Mouse (Mus musculus): ENCODE measurements around the gene Gm9837. TPM values are rescaled to one million over a fixed set of nuclear protein-coding genes. Genes with fewer than 3 reads are reported as not detected.

Gm9837 gene
- polyA plus RNA-seq, 1 experiment from 2014 or later: not detected

GRCm38 (mm10) chr11:53466231-53466971 is 3.9 kb downstream of the Gm9837 start:
- 8% methylated on average over 40 of the region's 40 CpGs for WGBS (ENCODE audit: insufficient replicate concordance)
- H3K36me3 ChIP-seq: no peaks in the 10 kb centered on the region

GRCm38 (mm10) chr11:53463551-53464424 is 6.5 kb downstream of the Gm9837 start:
- H3K9me3 ChIP-seq (replicated peaks): no peaks in the 10 kb centered on the region
- WGBS (ENCODE audit: insufficient replicate concordance): 6% methylated on average over 55 of the region's 55 CpGs
- H3K27ac ChIP-seq: no peak overlapping the region
- no peak for ATAC-seq
- no peaks in the 10 kb centered on the region for H3K36me3 ChIP-seq
- H3K27me3 ChIP-seq (replicated peaks): peaks cover 96% of the 10 kb centered on the region
- peaks cover 42% of the 10 kb centered on the region for H3K4me1 ChIP-seq
- peak overlapping the region; percentile 72 for H3K4me2 ChIP-seq
- peak overlapping the region; percentile 48 for H3K4me3 ChIP-seq
- peak overlapping the region; percentile 45; the same call in 1 of the 2 replicates for H3K9ac ChIP-seq

More at GRCm38 (mm10) chr11:53466231-53466971, 3.9 kb downstream of the Gm9837 start:
- no peaks in the 10 kb centered on the region for H3K9me3 ChIP-seq (replicated peaks)
- H3K27ac ChIP-seq: no peak overlapping the region
- H3K4me1 ChIP-seq: peaks cover 44% of the 10 kb centered on the region
- H3K4me3 ChIP-seq: peak overlapping the region; percentile 19; the same call in 1 of the 2 replicates
- peak; percentile 21; the same call in 1 of the 2 replicates for ATAC-seq
- no peak overlapping the region for H3K9ac ChIP-seq
- peaks cover 99% of the 10 kb centered on the region for H3K27me3 ChIP-seq (replicated peaks)
- H3K4me2 ChIP-seq: peak overlapping the region; percentile 60

- ATAC-seq: peak; percentile 45; the same call in 1 of the 2 replicates
- H3K9me3 ChIP-seq (replicated peaks): no peaks in the 10 kb centered on the region
- H3K27me3 ChIP-seq (replicated peaks): peaks cover 96% of the 10 kb centered on the region
Measured at GRCm38 (mm10) chr11:53461727-53462126, 8.6 kb downstream of the Gm9837 start.

GRCm38 (mm10) chr11:53460192-53460591 is 10.1 kb downstream of the Gm9837 start:
- Histone ChIP-seq H3K4me3 (no peak overlapping the region), H3K27me3 (replicated peaks) (peaks cover 96% of the 10 kb centered on the region), H3K9ac (no peak overlapping the region), H3K36me3 (no peaks in the 10 kb centered on the region), H3K27ac (no peak overlapping the region), H3K4me1 (peaks cover 45% of the 10 kb centered on the region), H3K4me2 (no peak overlapping the region), H3K9me3 (replicated peaks) (no peaks in the 10 kb centered on the region)
- 66% methylated on average over 3 of the region's 3 CpGs for WGBS (ENCODE audit: insufficient replicate concordance)
- ATAC-seq: no peak

More at GRCm38 (mm10) chr11:53461727-53462126, 8.6 kb downstream of the Gm9837 start:
- Histone ChIP-seq H3K9ac (no peak overlapping the region), H3K36me3 (no peaks in the 10 kb centered on the region), H3K27ac (no peak overlapping the region), H3K4me3 (no peak overlapping the region), H3K4me1 (peaks cover 47% of the 10 kb centered on the region), H3K4me2 (no peak overlapping the region)
- WGBS (ENCODE audit: insufficient replicate concordance): 17% methylated on average over 5 of the region's 5 CpGs

- Histone ChIP-seq H3K4me1 (peaks cover 45% of the 10 kb centered on the region), H3K27ac (no peak overlapping the region), H3K36me3 (no peaks in the 10 kb centered on the region), H3K4me3 (no peak overlapping the region), H3K9ac (no peak overlapping the region), H3K9me3 (replicated peaks) (no peaks in the 10 kb centered on the region), H3K27me3 (replicated peaks) (peaks cover 94% of the 10 kb centered on the region), H3K4me2 (no peak overlapping the region)
- WGBS (ENCODE audit: insufficient replicate concordance): 50% methylated on average over 3 of the region's 3 CpGs
- ATAC-seq: no peak
Measured at GRCm38 (mm10) chr11:53458996-53459395, 11.3 kb downstream of the Gm9837 start.

GRCm38 (mm10) chr11:53457372-53457954 is 12.8 kb downstream of the Gm9837 start:
- Histone ChIP-seq H3K27ac (peak overlapping the region; percentile 38; the same call in 1 of the 2 replicates), H3K36me3 (no peaks in the 10 kb centered on the region), H3K27me3 (replicated peaks) (peaks cover 84% of the 10 kb centered on the region), H3K4me1 (peaks cover 30% of the 10 kb centered on the region), H3K9me3 (replicated peaks) (no peaks in the 10 kb centered on the region), H3K4me2 (peak overlapping the region; percentile 78), H3K9ac (peak overlapping the region; percentile 55), H3K4me3 (peak overlapping the region; percentile 58)
- peak; percentile 45 for ATAC-seq
- 5% methylated on average over 29 of the region's 29 CpGs for WGBS (ENCODE audit: insufficient replicate concordance)

- peak within 1 kb of the TSS; percentile 55 for H3K9ac ChIP-seq
- peak within 1 kb of the TSS; percentile 58 for H3K4me3 ChIP-seq
- H3K27me3 ChIP-seq (replicated peaks): peaks cover 84% of the 10 kb centered on the region
- H3K27ac ChIP-seq: peak within 1 kb of the TSS; percentile 38; the same call in 1 of the 2 replicates
- H3K36me3 ChIP-seq: no peaks in the 10 kb centered on the region
- peaks cover 24% of the 10 kb centered on the region for H3K4me1 ChIP-seq
- ATAC-seq: peak; percentile 68
- H3K9me3 ChIP-seq (replicated peaks): no peaks in the 10 kb centered on the region
- 6% methylated on average over 42 of the region's 42 CpGs for WGBS (ENCODE audit: insufficient replicate concordance)
- H3K4me2 ChIP-seq: peak within 1 kb of the TSS; percentile 78
Measured at GRCm38 (mm10) chr11:53456474-53457371, 13.6 kb downstream of the Gm9837 start, which contains the start of the genes Gm10447 and Shroom1. TSS of gene Gm10447 (minus strand) at chr11:53457110. TSS of gene Shroom1 (plus strand) at chr11:53457205.

- Histone ChIP-seq H3K4me2 (no peak overlapping the region), H3K4me3 (no peak overlapping the region), H3K9me3 (replicated peaks) (no peaks in the 10 kb centered on the region), H3K27ac (no peak overlapping the region), H3K9ac (no peak overlapping the region), H3K4me1 (peaks cover 22% of the 10 kb centered on the region), H3K36me3 (no peaks in the 10 kb centered on the region), H3K27me3 (replicated peaks) (peaks cover 80% of the 10 kb centered on the region)
- WGBS (ENCODE audit: insufficient replicate concordance): 51% methylated on average over 5 of the region's 5 CpGs
- ATAC-seq: no peak
Measured at GRCm38 (mm10) chr11:53453031-53453430, 17.2 kb downstream of the Gm9837 start.

GRCm38 (mm10) chr11:53452396-53452795 is 17.9 kb downstream of the Gm9837 start:
- H3K4me1 ChIP-seq: peaks cover 20% of the 10 kb centered on the region
- no peak overlapping the region for H3K4me2 ChIP-seq
- no peaks in the 10 kb centered on the region for H3K9me3 ChIP-seq (replicated peaks)
- H3K27me3 ChIP-seq (replicated peaks): peaks cover 73% of the 10 kb centered on the region
- 86% methylated on average over 9 of the region's 9 CpGs for WGBS (ENCODE audit: insufficient replicate concordance)
- H3K9ac ChIP-seq: no peak overlapping the region
- no peaks in the 10 kb centered on the region for H3K36me3 ChIP-seq
- no peak for ATAC-seq
- H3K4me3 ChIP-seq: no peak overlapping the region
- no peak overlapping the region for H3K27ac ChIP-seq

- Histone ChIP-seq H3K4me1 (peaks cover 9% of the 10 kb centered on the region; the same call in 1 of the 2 replicates), H3K9ac (no peak overlapping the region), H3K4me3 (no peak overlapping the region), H3K36me3 (no peaks in the 10 kb centered on the region), H3K27me3 (replicated peaks) (peaks cover 63% of the 10 kb centered on the region), H3K27ac (no peak overlapping the region), H3K9me3 (replicated peaks) (no peaks in the 10 kb centered on the region), H3K4me2 (no peak overlapping the region)
- 45% methylated on average over 2 of the region's 2 CpGs for WGBS (ENCODE audit: insufficient replicate concordance)
- no peak for ATAC-seq
Measured at GRCm38 (mm10) chr11:53451361-53451760, 18.9 kb downstream of the Gm9837 start.

Measured in liver, embryonic 12.5 days (tissue).